Mouse (Mus musculus) brain, embryonic 14.5 days (tissue): ENCODE measurements around the gene H2-DMb1.

Experiments used
- CTCF ChIP-seq: fragments of 200-500 bp; IDR thresholded peaks from 2 replicates; pipeline ENCODE4 v1.5.1; 2012; ENCODE audit warnings: inconsistent platforms, mild to moderate bottlenecking, moderate library complexity, borderline replicate concordance; ENCODE audit not compliant: insufficient read depth, insufficient read length; ENCODE audit errors: extremely low read depth
- POLR2A ChIP-seq: fragments of 200-500 bp; IDR thresholded peaks from 2 replicates; pipeline ENCODE4 v1.6.1; 2012; ENCODE audit warnings: mild to moderate bottlenecking, inconsistent platforms, borderline replicate concordance; ENCODE audit not compliant: poor library complexity, insufficient read depth, insufficient read length, severe bottlenecking; ENCODE audit errors: extremely low read depth

GRCm38 (mm10) chr17:34188986-34189385, 36.1 kb downstream of the H2-DMb1 start:
- TF ChIP-seq CTCF (no peak), POLR2A (no peak)
